Mouse (Mus musculus): ENCODE results near the gene Tmem132d.

- TF ChIP-seq ZC3H11A (IDR thresholded peaks at IDR 0.05; ENCODE audit: borderline replicate concordance, low read depth, low read length) (no peak), MAFK (IDR thresholded peaks at IDR 0.05; ENCODE audit: insufficient read depth, low read depth, low read length) (no peak), CHD2 (IDR thresholded peaks at IDR 0.05; ENCODE audit: low read depth, low read length) (no peak), HCFC1 (IDR thresholded peaks at IDR 0.05; ENCODE audit: borderline replicate concordance, insufficient read depth, low read length) (no peak), ZNF384 (IDR thresholded peaks at IDR 0.05; ENCODE audit: low read depth, low read length) (no peak)
Measured at GRCm38 (mm10) chr5:128244219-128244618, 188.7 kb downstream of the Tmem132d start.
